In genomic region chr15:88934141-88934540, GRCm38 (mm10) we compare ENCODE assay signal across 13 mouse cellular contexts. TPM values are rescaled to one million over a fixed set of nuclear protein-coding genes. Genes with fewer than 3 reads are reported as not detected.
DNase-seq lines count a peak whose midpoint lies in the region; ATAC-seq and TF ChIP-seq lines count a peak whose summit lies in the region.
"Had no signal": no experiment of that assay in that cellular context is flagged by ENCODE, and none has a peak within 500 bp of the region (broad histone marks: within the 10 kb centered on the region; RNA-seq: fewer than 3 reads in every experiment).

No protein-coding gene starts in this region.

- no peaks in the 10 kb centered on the region for H3K79me2 ChIP-seq in liver, adult 2 months (ENCODE audit: control insufficient read depth, insufficient read depth, low read length)

- 64% methylated on average over 7 of the region's 7 CpGs for WGBS in liver, adult 2 months
- WGBS in liver, embryonic 11.5 days: 69% methylated on average over 7 of the region's 7 CpGs
- 56% methylated on average over 7 of the region's 7 CpGs for WGBS in embryonic facial prominence, embryonic 14.5 days

- no peak overlapping the region for H3K9ac ChIP-seq in liver, adult 2 months (ENCODE audit: low read depth, low read length)
- H3K9ac ChIP-seq in liver, embryonic 11.5 days (ENCODE audit: low read depth, low read length): no peak overlapping the region
- no peak overlapping the region for H3K9ac ChIP-seq in embryonic facial prominence, embryonic 14.5 days (ENCODE audit: low read depth, low read length)
- H3K9ac ChIP-seq: hindbrain, embryonic 15.5 days had no signal

- H3K4me2 ChIP-seq in liver, embryonic 11.5 days: no peak overlapping the region
- H3K4me2 ChIP-seq in embryonic facial prominence, embryonic 14.5 days (ENCODE audit: low read depth, low read length): no peak overlapping the region
- H3K4me2 ChIP-seq: hindbrain, embryonic 15.5 days had no signal

- DNase-seq in heart, postnatal 10 days: peak; percentile 21 to 50
- no peak for DNase-seq in heart, postnatal 36 days
- no peak for DNase-seq in liver, adult 2 months (ENCODE audit: extremely low read depth, low read depth, low spot score)
- no peak for DNase-seq in liver, embryonic 11.5 days (ENCODE audit: low spot score)
- DNase-seq in MN1 (ENCODE audit: low spot score): peak; percentile 90
- DNase-seq in embryonic facial prominence, embryonic 14.5 days (ENCODE audit: low spot score): peak; percentile 23

- TF ChIP-seq POLR2A in liver, adult 2 months (IDR thresholded peaks at IDR 0.05; ENCODE audit: extremely low read depth, insufficient read depth, low read length): no peak

- no peak overlapping the region for H3K4me3 ChIP-seq in liver, adult 2 months (ENCODE audit: insufficient read depth, low read depth, low read length)
- H3K4me3 ChIP-seq in liver, embryonic 11.5 days (ENCODE audit: low read depth, low read length): no peak overlapping the region
- H3K4me3 ChIP-seq in embryonic facial prominence, embryonic 14.5 days (ENCODE audit: low read depth, low read length): no peak overlapping the region
- H3K4me3 ChIP-seq: hindbrain, embryonic 15.5 days had no signal

- H3K27ac ChIP-seq in liver, adult 2 months (replicated peaks; ENCODE audit: insufficient read depth, low read depth, low read length): no peak overlapping the region
- no peak overlapping the region for H3K27ac ChIP-seq in liver, embryonic 11.5 days (ENCODE audit: low read depth, low read length)
- H3K27ac ChIP-seq in embryonic facial prominence, embryonic 14.5 days (replicated peaks; ENCODE audit: low read depth, low read length): no peak overlapping the region
- H3K27ac ChIP-seq: hindbrain, embryonic 15.5 days had no signal

- no peaks in the 10 kb centered on the region for H3K4me1 ChIP-seq in liver, adult 2 months (ENCODE audit: control insufficient read depth, insufficient read depth, low read length)
- H3K4me1 ChIP-seq in liver, embryonic 11.5 days (replicated peaks; ENCODE audit: control insufficient read depth, insufficient read depth, low read length): no peaks in the 10 kb centered on the region
- H3K4me1 ChIP-seq in embryonic facial prominence, embryonic 14.5 days (ENCODE audit: control insufficient read depth, insufficient read depth, low read length): no peaks in the 10 kb centered on the region
- H3K4me1 ChIP-seq: hindbrain, embryonic 15.5 days had no signal

- no peak for ATAC-seq in liver, embryonic 11.5 days (replicated peaks; ENCODE audit: low FRiP score)
- peak; percentile 72 for ATAC-seq in embryonic facial prominence, embryonic 14.5 days (ENCODE audit: low read depth)
- no peak for ATAC-seq in inflammation-experienced regulatory T-cells, adult 6 months

- TF ChIP-seq CTCF in liver, adult 2 months (IDR thresholded peaks at IDR 0.05; ENCODE audit: low read depth, low read length): peak; percentile 17; the same call in 1 of the 2 replicates

- H3K9me3 ChIP-seq in liver, embryonic 11.5 days (ENCODE audit: control insufficient read depth, low read length): no peaks in the 10 kb centered on the region
- no peaks in the 10 kb centered on the region for H3K9me3 ChIP-seq in embryonic facial prominence, embryonic 14.5 days (ENCODE audit: control insufficient read depth, low read length)
- H3K9me3 ChIP-seq: hindbrain, embryonic 15.5 days had no signal

- intact Hi-C loops in heart, postnatal 10 days (cut with DNase I): loop anchor here (5.0 kb wide), 1 partner anchor 178 kb away; no protein-coding TSS in a partner anchor
- intact Hi-C loops in heart, postnatal 36 days (cut with DNase I): no loop called here

- H3K27me3 ChIP-seq in liver, adult 2 months (ENCODE audit: control insufficient read depth, insufficient read depth, low read length): no peaks in the 10 kb centered on the region
- H3K27me3 ChIP-seq in liver, embryonic 11.5 days (replicated peaks; ENCODE audit: control insufficient read depth, insufficient read depth, low read length): no peaks in the 10 kb centered on the region
- no peaks in the 10 kb centered on the region for H3K27me3 ChIP-seq in embryonic facial prominence, embryonic 14.5 days (replicated peaks; ENCODE audit: control insufficient read depth, insufficient read depth, low read length)
- H3K27me3 ChIP-seq: hindbrain, embryonic 15.5 days had no signal

- H3K36me3 ChIP-seq in liver, adult 2 months (ENCODE audit: control insufficient read depth, insufficient read depth, low read length): no peaks in the 10 kb centered on the region
- no peaks in the 10 kb centered on the region for H3K36me3 ChIP-seq in liver, embryonic 11.5 days (ENCODE audit: control insufficient read depth, insufficient read depth, low read length)
- no peaks in the 10 kb centered on the region for H3K36me3 ChIP-seq in embryonic facial prominence, embryonic 14.5 days (ENCODE audit: control insufficient read depth, insufficient read depth, low read length)
- H3K36me3 ChIP-seq: hindbrain, embryonic 15.5 days had no signal

RNA-seq across cellular contexts. Expression of gene Ttll8, which starts 20.1 kb away (rescaled TPM):
- total RNA-seq in heart, postnatal 10 days (2021): not detected
- not detected for total RNA-seq in heart, postnatal 36 days (2021)
- 0.20 and 0.28 TPM in 2 replicates for total RNA-seq in liver, adult 2 months (2014; rRNA removed)
- polyA plus RNA-seq in liver, adult 2 months (2012; rRNA removed): 0.02 and 0.24 TPM in 2 replicates
- not detected in 2 replicates for polyA plus RNA-seq in liver, embryonic 11.5 days (2014; fragmentation: Nextera tagmentation; extraction: Ambion mirVana)
- polyA plus RNA-seq in embryonic facial prominence, embryonic 14.5 days (2014; fragmentation: Nextera tagmentation; extraction: Ambion mirVana): 0.17 TPM in 1 of 2 replicates, not detected in the other
- polyA plus RNA-seq in inflammation-experienced regulatory T-cells, adult 6 months (2017; shearing (Covaris generic)): not detected
- total RNA-seq: common myeloid progenitor, adult 5-6 weeks had no signal
- polyA plus RNA-seq: liver, embryonic 16.5 days; spleen, adult 2 months; urinary bladder, adult 2 months had no signal

RNA-seq across cellular contexts. Expression of gene Mlc1, which starts 44.7 kb away (rescaled TPM):
- total RNA-seq in heart, postnatal 10 days (2021): not detected
- total RNA-seq in heart, postnatal 36 days (2021): not detected
- total RNA-seq in liver, adult 2 months (2014; rRNA removed): 0.07 TPM in 1 of 2 replicates, not detected in the other
- not detected in 2 replicates for polyA plus RNA-seq in liver, adult 2 months (2012; rRNA removed)
- polyA plus RNA-seq in liver, embryonic 11.5 days (2014; fragmentation: Nextera tagmentation; extraction: Ambion mirVana): not detected in 2 replicates
- 0.26 and 0.33 TPM in 2 replicates for polyA plus RNA-seq in embryonic facial prominence, embryonic 14.5 days (2014; fragmentation: Nextera tagmentation; extraction: Ambion mirVana)
- under 1 TPM in 1 of 3 experiments, not detected in 2; 0.16 TPM for polyA plus RNA-seq in inflammation-experienced regulatory T-cells, adult 6 months (2017; shearing (Covaris generic))
- total RNA-seq: common myeloid progenitor, adult 5-6 weeks had no signal

RNA-seq across cellular contexts. Expression of gene Mov10l1, which starts 48.6 kb away (rescaled TPM):
- total RNA-seq in heart, postnatal 10 days (2021): 10 to 100 TPM; 80.4 to 85.6 TPM
- 10 to 100 TPM; 89.7 to 92.7 TPM for total RNA-seq in heart, postnatal 36 days (2021)
- total RNA-seq in liver, adult 2 months (2014; rRNA removed): not detected in 2 replicates
- polyA plus RNA-seq in liver, adult 2 months (2012; rRNA removed): not detected in 2 replicates
- polyA plus RNA-seq in liver, embryonic 11.5 days (2014; fragmentation: Nextera tagmentation; extraction: Ambion mirVana): 0.18 and 0.65 TPM in 2 replicates
- polyA plus RNA-seq in embryonic facial prominence, embryonic 14.5 days (2014; fragmentation: Nextera tagmentation; extraction: Ambion mirVana): 0.26 and 0.50 TPM in 2 replicates
- not detected for polyA plus RNA-seq in inflammation-experienced regulatory T-cells, adult 6 months (2017; shearing (Covaris generic))
- total RNA-seq: common myeloid progenitor, adult 5-6 weeks; layer of hippocampus, postnatal 10 days had no signal
- polyA plus RNA-seq: hindbrain, embryonic 15.5 days; liver, embryonic 16.5 days; spleen, adult 2 months had no signal

Comparison
In these comparisons a context has a peak if more than half of its experiments do, and no peak if none do; other contexts are left out.
1. DNase-seq: peak in heart, postnatal 10 days (2 of 2), MN1 (single experiment) and embryonic facial prominence, embryonic 14.5 days (single experiment); none in heart, postnatal 36 days (0 of 2), liver, adult 2 months (single experiment) and liver, embryonic 11.5 days (single experiment).